Mouse (Mus musculus) liver, embryonic 13.5 days (tissue): ENCODE results near the gene Atf7. TPM values are rescaled to one million over a fixed set of nuclear protein-coding genes. Genes with fewer than 3 reads are reported as not detected.

Source experiments
- ATAC-seq: fragments of 200-750 bp; cut with Nextera tagmentation; 2 replicates; pipeline ENCODE4 v1.8.0; 2017; ENCODE audit warnings: low read depth, mild to moderate bottlenecking, moderate number of reproducible peaks, moderate library complexity
- DNase-seq: peaks from one replicate; pipeline ENCODE4 v3.0.0; 2022
- H3K27ac ChIP-seq: fragments of 300-500 bp; sonication (generic); 2 replicates; pipeline ENCODE4 v1.5.1; 2015; ENCODE audit warnings: moderate library complexity, mild to moderate bottlenecking, inconsistent platforms
- H3K27me3 ChIP-seq: fragments of 300-500 bp; sonication (generic); 2 replicates; pipeline ENCODE4 v1.6.1; 2015; ENCODE audit warnings: mild to moderate bottlenecking, inconsistent platforms
- H3K36me3 ChIP-seq: fragments of 300-500 bp; sonication (generic); 2 replicates; pipeline ENCODE4 v1.6.1; 2015; ENCODE audit warnings: mild to moderate bottlenecking, inconsistent platforms
- H3K4me1 ChIP-seq: fragments of 300-500 bp; sonication (generic); replicated peaks from 2 replicates; pipeline ENCODE4 v1.6.1; 2015; ENCODE audit warnings: inconsistent platforms
- H3K4me2 ChIP-seq: fragments of 300-500 bp; sonication (generic); 2 replicates; pipeline ENCODE4 v1.6.1; 2015; ENCODE audit warnings: inconsistent platforms, mild to moderate bottlenecking, moderate library complexity
- H3K4me3 ChIP-seq: fragments of 300-500 bp; sonication (generic); replicated peaks from 2 replicates; pipeline ENCODE4 v1.5.1; 2015; ENCODE audit warnings: mild to moderate bottlenecking, inconsistent platforms
- H3K9ac ChIP-seq: fragments of 300-500 bp; sonication (generic); 2 replicates; pipeline ENCODE4 v1.6.1; 2015; ENCODE audit warnings: mild to moderate bottlenecking, inconsistent platforms
- H3K9me3 ChIP-seq: fragments of 300-500 bp; sonication (generic); replicated peaks from 2 replicates; pipeline ENCODE4 v1.6.1; 2016; ENCODE audit warnings: inconsistent platforms
- WGBS: fragments of 180-500 bp; shearing (Covaris S2); methylation state at CpG from one replicate; pipeline ENCODE4 v1.1.7; 2015; ENCODE audit not compliant: insufficient replicate concordance; 5-methylcytosine and 5-hydroxymethylcytosine counted together
- polyA plus RNA-seq: library from polyadenylated mRNA; unstranded; fragments of >200 nt; fragmentation: Nextera tagmentation; extraction: Ambion mirVana; gene quantifications from 2 replicates; pipeline ENCODE4 v1.2.1, GENCODE M21; 2015

Gene Atf7
- polyA plus RNA-seq, 1 experiment from 2014 or later, result 8.6 TPM

- no peak overlapping the region for H3K4me3 ChIP-seq
- ATAC-seq, result no peak
- H3K9ac ChIP-seq, result no peak overlapping the region
- peaks cover 39% of the 10 kb centered on the region for H3K4me1 ChIP-seq
- no peak overlapping the region for H3K27ac ChIP-seq
- peaks cover 49% of the 10 kb centered on the region for H3K36me3 ChIP-seq
- DNase-seq, result no peak
- 72% methylated on average over 12 of the region's 12 CpGs for WGBS
- no peak overlapping the region for H3K4me2 ChIP-seq
- no peaks in the 10 kb centered on the region for H3K9me3 ChIP-seq
- peaks cover 6% of the 10 kb centered on the region; the same call in 1 of the 2 replicates for H3K27me3 ChIP-seq
Observed at GRCm38 (mm10) chr15:102505073-102505769, 120.0 kb downstream of the Atf7 start.

- Histone ChIP-seq H3K27ac (no peak overlapping the region), H3K9me3 (no peaks in the 10 kb centered on the region), H3K4me3 (no peak overlapping the region), H3K9ac (no peak overlapping the region), H3K36me3 (peaks cover 59% of the 10 kb centered on the region), H3K4me2 (no peak overlapping the region), H3K4me1 (peaks cover 29% of the 10 kb centered on the region), H3K27me3 (no peaks in the 10 kb centered on the region)
- ATAC-seq, result peak; percentile 25; the same call in 1 of the 2 replicates
- no peak for DNase-seq
- WGBS, result 84% methylated on average over 9 of the region's 9 CpGs
Observed at GRCm38 (mm10) chr15:102503924-102504782, 121.1 kb downstream of the Atf7 start.

GRCm38 (mm10) chr15:102503447-102503846 lies 121.8 kb downstream of the Atf7 start, which contains the start of gene Gm10337:
TSS of gene Gm10337 (plus strand) at chr15:102503722.
- WGBS, result 92% methylated on average over 1 of the region's 1 CpGs
- Histone ChIP-seq H3K27ac (no peak within 1 kb of the TSS), H3K4me1 (peaks cover 29% of the 10 kb centered on the region), H3K36me3 (peaks cover 65% of the 10 kb centered on the region), H3K27me3 (no peaks in the 10 kb centered on the region), H3K4me2 (no peak within 1 kb of the TSS), H3K9ac (no peak within 1 kb of the TSS), H3K4me3 (no peak within 1 kb of the TSS), H3K9me3 (no peaks in the 10 kb centered on the region)
- ATAC-seq (no peak), DNase-seq (no peak)

- peaks cover 29% of the 10 kb centered on the region for H3K4me1 ChIP-seq
- DNase-seq, result no peak
- 83% methylated on average over 9 of the region's 9 CpGs for WGBS
- H3K9me3 ChIP-seq, result no peaks in the 10 kb centered on the region
- H3K4me2 ChIP-seq, result no peak overlapping the region
- no peak overlapping the region for H3K9ac ChIP-seq
- no peaks in the 10 kb centered on the region for H3K27me3 ChIP-seq
- no peak for ATAC-seq
- no peak overlapping the region for H3K4me3 ChIP-seq
- no peak overlapping the region; the same call in 1 of the 2 replicates for H3K27ac ChIP-seq
- H3K36me3 ChIP-seq, result peaks cover 76% of the 10 kb centered on the region
Observed at GRCm38 (mm10) chr15:102502254-102502840, 122.9 kb downstream of the Atf7 start.

- Histone ChIP-seq H3K4me1 (peaks cover 22% of the 10 kb centered on the region), H3K4me2 (no peak overlapping the region), H3K27me3 (no peaks in the 10 kb centered on the region), H3K9ac (no peak overlapping the region), H3K36me3 (peaks cover 86% of the 10 kb centered on the region), H3K9me3 (no peaks in the 10 kb centered on the region), H3K27ac (no peak overlapping the region), H3K4me3 (no peak overlapping the region)
- WGBS, result 88% methylated on average over 19 of the region's 19 CpGs
- ATAC-seq (0 out of 2 replicates have a peak, but pooled peaks have one; percentile 9), DNase-seq (no peak)
Observed at GRCm38 (mm10) chr15:102501084-102501814, 124.0 kb downstream of the Atf7 start.

- Histone ChIP-seq H3K27me3 (no peaks in the 10 kb centered on the region), H3K4me3 (no peak overlapping the region), H3K9ac (no peak overlapping the region), H3K4me2 (no peak overlapping the region), H3K9me3 (no peaks in the 10 kb centered on the region), H3K27ac (no peak overlapping the region), H3K36me3 (peaks cover 94% of the 10 kb centered on the region), H3K4me1 (peaks cover 15% of the 10 kb centered on the region)
- 81% methylated on average over 5 of the region's 5 CpGs for WGBS
- ATAC-seq (no peak), DNase-seq (no peak)
Observed at GRCm38 (mm10) chr15:102500479-102500878, 124.8 kb downstream of the Atf7 start.

- peaks cover 97% of the 10 kb centered on the region for H3K36me3 ChIP-seq
- no peak for DNase-seq
- H3K9me3 ChIP-seq, result no peaks in the 10 kb centered on the region
- ATAC-seq, result no peak
- no peak overlapping the region for H3K4me3 ChIP-seq
- peaks cover 9% of the 10 kb centered on the region; the same call in 1 of the 2 replicates for H3K4me1 ChIP-seq
- no peak overlapping the region for H3K4me2 ChIP-seq
- H3K27me3 ChIP-seq, result no peaks in the 10 kb centered on the region
- H3K9ac ChIP-seq, result no peak overlapping the region
- 88% methylated on average over 6 of the region's 6 CpGs for WGBS
- no peak overlapping the region for H3K27ac ChIP-seq
Observed at GRCm38 (mm10) chr15:102499851-102500250, 125.4 kb downstream of the Atf7 start.

GRCm38 (mm10) chr15:102499370-102499769 lies 125.9 kb downstream of the Atf7 start:
- no peak overlapping the region for H3K9ac ChIP-seq
- ATAC-seq (no peak), DNase-seq (no peak)
- no peaks in the 10 kb centered on the region for H3K9me3 ChIP-seq
- H3K36me3 ChIP-seq, result peaks cover 98% of the 10 kb centered on the region
- no peak overlapping the region for H3K4me2 ChIP-seq
- 76% methylated on average over 3 of the region's 3 CpGs for WGBS
- H3K4me3 ChIP-seq, result no peak overlapping the region
- peaks cover 9% of the 10 kb centered on the region; the same call in 1 of the 2 replicates for H3K4me1 ChIP-seq
- H3K27me3 ChIP-seq, result no peaks in the 10 kb centered on the region
- H3K27ac ChIP-seq, result no peak overlapping the region

- WGBS, result 88% methylated on average over 3 of the region's 3 CpGs
- Histone ChIP-seq H3K4me3 (no peak overlapping the region), H3K27me3 (no peaks in the 10 kb centered on the region), H3K36me3 (peaks cover 98% of the 10 kb centered on the region), H3K9me3 (no peaks in the 10 kb centered on the region), H3K9ac (no peak overlapping the region), H3K27ac (no peak overlapping the region), H3K4me1 (peaks cover 9% of the 10 kb centered on the region; the same call in 1 of the 2 replicates), H3K4me2 (no peak overlapping the region)
- ATAC-seq (no peak), DNase-seq (no peak)
Observed at GRCm38 (mm10) chr15:102498322-102498721, 126.9 kb downstream of the Atf7 start.

GRCm38 (mm10) chr15:102487664-102488063 lies 137.6 kb downstream of the Atf7 start:
- H3K27ac ChIP-seq, result no peak overlapping the region
- no peak overlapping the region for H3K4me2 ChIP-seq
- no peaks in the 10 kb centered on the region for H3K4me1 ChIP-seq
- no peak for DNase-seq
- peaks cover 84% of the 10 kb centered on the region for H3K36me3 ChIP-seq
- no peak for ATAC-seq
- H3K4me3 ChIP-seq, result no peak overlapping the region
- 60% methylated on average over 1 of the region's 1 CpGs for WGBS
- H3K9me3 ChIP-seq, result no peaks in the 10 kb centered on the region
- no peak overlapping the region for H3K9ac ChIP-seq
- H3K27me3 ChIP-seq, result no peaks in the 10 kb centered on the region

- Histone ChIP-seq H3K9me3 (no peaks in the 10 kb centered on the region), H3K27ac (no peak overlapping the region), H3K27me3 (no peaks in the 10 kb centered on the region), H3K4me2 (no peak overlapping the region), H3K36me3 (peaks cover 91% of the 10 kb centered on the region), H3K4me3 (no peak overlapping the region), H3K4me1 (no peaks in the 10 kb centered on the region), H3K9ac (no peak overlapping the region)
- DNase-seq (no peak), ATAC-seq (no peak)
- 92% methylated on average over 12 of the region's 12 CpGs for WGBS
Observed at GRCm38 (mm10) chr15:102485853-102486252, 139.4 kb downstream of the Atf7 start.
